Mouse (Mus musculus): ENCODE data around the gene Chic2.

DNA sequence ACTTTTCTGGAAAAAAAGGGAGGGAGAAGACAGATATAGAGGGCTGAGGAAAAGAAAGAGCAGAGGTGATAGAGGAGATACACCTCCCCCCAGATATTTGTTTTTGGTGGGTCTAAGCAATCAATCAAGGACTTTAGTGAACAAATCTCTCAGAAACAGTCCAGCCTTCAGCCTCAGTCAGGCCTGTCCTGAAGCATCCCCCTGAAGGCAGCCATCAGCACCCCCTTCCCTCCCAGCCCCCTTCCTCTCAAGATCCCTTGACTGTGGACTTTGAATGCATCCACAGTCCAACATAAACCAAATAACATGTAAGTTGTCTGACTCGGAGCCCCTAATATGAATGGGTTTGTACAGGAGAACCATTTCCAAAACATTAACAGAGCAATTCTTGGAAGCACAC lies 28.6 kb upstream of the Chic2 start:
- TF ChIP-seq POLR2A (IDR thresholded peaks at IDR 0.05; ENCODE audit: insufficient read length, low read depth) (no peak), MYOG (IDR thresholded peaks at IDR 0.05; ENCODE audit: control insufficient read depth in 1 of 3, insufficient read depth in 1 of 3, insufficient read length in 2 of 3, low read depth in 2 of 3) (no peak), USF1 (IDR thresholded peaks at IDR 0.05; ENCODE audit: low read depth) (no peak), TCF3 (IDR thresholded peaks at IDR 0.05; ENCODE audit: insufficient read length, low read depth) (no peak), E2F4 (IDR thresholded peaks at IDR 0.05; ENCODE audit: insufficient read depth) (no peak), REST (IDR thresholded peaks at IDR 0.05; ENCODE audit: insufficient read depth, insufficient read length) (no peak), TCF12 (IDR thresholded peaks at IDR 0.05; ENCODE audit: insufficient read depth, poor library complexity, severe bottlenecking) (no peak)

Data from myocyte (in vitro differentiated cells).